Mouse (Mus musculus): Measurements from ENCODE around the gene Lrmda.

Gene Lrmda

DNA sequence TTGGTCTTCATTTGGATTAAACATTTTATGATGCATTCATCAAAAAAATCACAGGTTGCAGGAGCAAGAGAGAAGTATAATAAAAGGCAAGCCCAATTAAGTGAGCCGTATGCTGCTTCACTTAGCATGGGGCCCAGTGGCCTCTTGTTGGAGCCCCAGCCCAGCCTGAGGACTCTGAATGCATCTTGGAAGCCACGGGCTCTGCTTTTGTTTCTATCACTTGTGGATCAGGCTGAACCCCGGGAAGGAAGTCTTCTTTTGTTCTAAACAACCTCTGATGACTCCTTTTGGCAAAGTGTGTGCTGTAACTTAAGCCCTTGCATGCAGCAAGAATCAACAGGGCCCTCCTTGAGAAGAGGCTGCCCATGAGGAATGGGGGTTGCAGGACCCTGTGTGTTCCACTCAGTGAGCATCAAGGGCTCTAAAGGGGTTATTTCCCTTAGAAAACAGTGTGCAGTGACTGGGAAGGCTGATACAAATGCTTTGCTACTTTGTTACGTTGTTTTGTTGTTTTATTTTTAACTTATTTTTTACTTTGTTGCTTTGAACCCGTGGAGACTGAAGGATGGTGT, 789.2 kb downstream of the Lrmda start:
- no peak for DNase-seq

DNA sequence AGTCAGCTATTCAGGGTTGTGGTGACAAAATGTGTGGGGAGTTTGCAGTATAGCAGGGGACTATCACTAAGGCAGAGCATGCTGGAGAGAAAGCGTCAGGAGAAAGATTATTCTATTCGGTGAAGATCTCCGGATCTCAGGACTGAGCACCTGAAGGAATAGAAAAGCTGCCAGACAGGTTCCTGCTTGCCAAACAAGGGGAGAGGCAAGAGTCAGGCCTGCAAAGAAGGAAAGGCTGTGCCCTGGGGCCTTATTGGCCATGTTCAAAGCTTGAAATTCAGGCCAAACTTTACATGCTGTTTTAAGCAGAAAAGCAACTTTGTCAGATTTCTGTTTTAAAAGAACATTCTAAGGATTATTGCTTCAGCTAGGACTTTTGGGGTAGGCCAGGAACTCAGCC, 789.7 kb downstream of the Lrmda start:
- no peak for DNase-seq

DNA sequence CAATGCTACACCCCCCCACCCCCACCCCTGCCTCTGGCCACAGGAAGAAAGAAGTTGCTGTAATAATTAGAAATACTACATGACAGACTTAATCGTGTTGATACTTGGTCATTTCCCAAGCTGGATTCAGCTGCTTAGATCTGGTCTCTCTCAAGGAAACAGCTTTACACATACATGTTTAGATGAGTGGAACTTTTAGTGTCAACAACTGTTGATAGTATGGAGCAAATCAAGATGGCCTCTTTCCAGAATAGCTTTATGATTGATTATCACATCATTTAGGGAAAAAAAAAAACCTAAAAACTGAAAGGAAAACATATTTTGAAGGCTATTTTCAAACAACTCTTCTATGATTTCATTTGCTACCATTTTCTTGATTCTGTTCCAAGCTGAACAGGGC, 791.0 kb downstream of the Lrmda start:
- DNase-seq = no peak

GRCm38 (mm10) chr14:22812824-22813223, 793.3 kb downstream of the Lrmda start:
- no peak for DNase-seq

DNA sequence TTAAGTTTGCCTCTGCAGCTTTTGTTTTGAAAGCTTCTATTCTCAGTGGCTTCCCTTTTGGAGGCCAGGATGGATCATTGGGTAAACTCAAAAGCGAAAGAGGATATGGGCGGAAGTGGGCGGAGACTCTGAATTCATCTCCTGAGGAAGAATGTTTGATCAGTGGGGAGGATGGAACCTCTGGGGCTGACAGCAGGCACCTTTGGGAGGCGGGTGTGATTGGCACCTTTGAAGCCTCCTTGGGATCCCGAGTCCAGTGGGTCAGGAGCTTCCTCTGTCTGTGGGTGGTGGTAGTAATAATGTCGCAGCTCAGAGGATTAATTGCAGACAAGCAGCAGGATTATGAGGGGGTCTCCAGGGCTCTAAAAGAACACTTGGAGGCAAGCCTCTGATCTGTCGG, 793.9 kb downstream of the Lrmda start:
- no peak for DNase-seq

DNA sequence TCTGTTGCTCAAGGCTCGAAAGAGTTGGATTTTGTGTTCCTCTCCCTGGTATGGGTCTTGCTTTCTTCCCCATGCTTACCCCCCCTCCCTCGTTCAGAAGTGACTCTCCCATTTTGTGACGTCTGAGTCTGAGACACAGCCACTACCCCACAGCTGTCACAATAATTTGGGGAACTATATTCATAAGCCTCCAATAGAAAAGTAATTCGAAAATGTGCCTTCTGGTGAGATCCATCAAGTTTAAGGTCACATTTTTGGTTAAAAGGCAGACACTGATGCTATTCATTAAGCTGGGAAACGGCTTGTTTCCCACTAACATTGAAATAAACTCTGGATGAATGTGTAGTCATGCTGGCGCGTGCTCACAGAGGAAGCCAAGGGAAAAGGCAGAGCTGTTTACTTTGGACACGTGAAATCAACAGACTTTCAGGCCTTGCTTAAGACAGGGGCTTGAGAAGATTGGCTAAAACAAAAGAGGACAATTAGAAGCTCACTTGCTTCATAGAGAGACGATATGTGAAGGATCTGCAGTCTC, 795.4 kb downstream of the Lrmda start:
- DNase-seq = no peak

DNA sequence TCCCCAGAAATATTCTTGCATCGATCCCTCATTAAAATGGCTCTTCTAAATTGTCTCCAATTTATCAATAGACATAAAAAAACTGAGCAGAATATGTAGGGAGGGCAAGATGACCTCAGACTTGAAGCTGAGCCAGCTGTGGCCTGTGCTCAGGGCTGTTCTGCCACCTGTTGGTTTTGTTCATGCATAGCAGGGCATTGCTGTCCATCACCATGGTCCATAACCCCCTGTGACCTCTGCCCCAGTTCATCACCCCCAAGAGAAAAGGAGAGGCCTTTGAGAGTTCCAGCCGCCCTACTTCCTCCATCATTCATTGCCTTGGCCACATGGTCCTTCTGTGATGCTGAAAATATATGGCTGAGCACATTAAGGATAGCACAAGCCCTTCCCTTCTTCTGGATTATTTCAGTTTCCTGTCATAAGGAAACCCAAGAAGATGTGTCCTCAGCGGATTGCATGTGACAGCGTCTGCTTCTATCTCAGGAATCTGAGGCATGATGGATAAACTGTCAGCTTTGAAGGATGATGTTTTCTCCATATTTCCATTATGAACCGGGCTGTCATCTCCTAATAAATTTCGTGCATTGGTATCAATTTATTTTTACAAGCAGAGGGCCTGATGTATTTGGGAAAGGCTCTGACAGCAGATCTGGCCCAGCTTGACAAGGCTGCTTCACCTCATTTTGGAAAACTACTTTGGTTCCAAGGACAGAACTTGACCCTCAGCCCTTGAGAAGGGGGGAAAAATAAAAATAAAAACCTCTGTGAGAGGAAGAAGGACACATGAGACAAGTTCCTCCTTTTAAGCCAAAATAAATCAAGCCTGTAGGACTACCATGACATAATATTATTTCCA, 798.1 kb downstream of the Lrmda start:
- peak in 1 of 2 experiments; percentile 20 for DNase-seq

- DNase-seq = no peak
These were observed 798.7 kb downstream of the Lrmda start for GRCm38 (mm10) chr14:22818202-22818530.

DNA sequence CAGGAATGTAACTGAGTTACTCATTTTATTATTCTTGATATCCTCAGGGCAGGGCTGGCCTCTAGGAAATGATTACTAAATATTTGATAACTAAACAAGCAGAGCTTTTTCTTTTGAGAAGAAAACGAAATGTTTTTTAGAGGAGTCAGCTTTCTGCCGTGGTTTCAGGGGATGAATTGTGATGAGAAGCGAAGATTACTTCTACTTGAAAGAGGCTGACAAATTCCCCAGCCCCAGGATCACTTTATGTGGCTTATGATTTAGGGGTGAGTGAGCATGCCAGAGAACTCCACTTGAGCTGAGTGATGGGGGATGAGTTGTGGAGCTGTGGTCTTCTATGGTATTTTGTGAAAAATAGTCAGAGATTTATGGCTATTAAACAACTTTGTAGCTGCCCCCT, 803.4 kb downstream of the Lrmda start:
- no peak for DNase-seq

DNA sequence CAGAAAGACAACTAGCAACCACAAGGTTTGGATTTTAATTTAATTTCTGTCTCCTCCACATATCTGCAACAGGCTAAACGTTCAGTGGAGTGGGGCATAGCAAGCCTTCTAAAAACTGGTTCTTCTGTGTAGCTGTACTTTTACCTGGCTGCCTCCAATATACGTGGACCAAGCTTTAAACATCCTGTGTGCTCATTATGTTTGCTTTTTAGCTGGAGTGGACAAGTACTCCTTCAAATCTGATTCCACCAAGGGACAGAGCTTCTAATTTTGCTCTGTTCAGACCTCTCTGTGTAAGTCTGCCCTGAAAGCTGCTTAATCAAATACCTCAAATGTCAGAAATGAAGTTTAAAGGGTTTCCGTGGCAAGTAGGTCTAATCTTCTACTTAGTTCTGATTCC, 807.3 kb downstream of the Lrmda start:
- DNase-seq = no peak

GRCm38 (mm10) chr14:22837058-22837457, 817.5 kb downstream of the Lrmda start:
- no peak for DNase-seq

DNA sequence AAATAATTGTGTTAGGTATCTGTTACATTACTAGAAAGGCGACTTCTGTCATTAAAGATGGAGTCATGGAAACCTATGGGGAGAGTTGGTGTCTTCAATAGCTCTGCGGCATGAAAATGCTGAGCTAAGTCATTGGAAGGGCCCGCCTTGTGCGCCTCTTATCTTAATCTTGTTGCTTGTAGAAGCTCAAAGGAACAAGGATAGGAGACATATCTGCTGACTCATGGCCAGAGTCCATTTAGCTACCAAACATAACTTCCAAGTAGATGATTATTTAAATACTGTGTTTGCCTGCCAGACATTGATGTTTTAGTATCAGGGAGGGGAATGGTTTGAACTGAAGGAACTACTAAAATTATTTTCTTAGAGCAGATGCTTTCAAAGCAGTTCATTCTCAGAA, 821.6 kb downstream of the Lrmda start:
- DNase-seq = no peak

- no peak for DNase-seq
These were observed 824.5 kb downstream of the Lrmda start for GRCm38 (mm10) chr14:22844006-22844405.

DNA sequence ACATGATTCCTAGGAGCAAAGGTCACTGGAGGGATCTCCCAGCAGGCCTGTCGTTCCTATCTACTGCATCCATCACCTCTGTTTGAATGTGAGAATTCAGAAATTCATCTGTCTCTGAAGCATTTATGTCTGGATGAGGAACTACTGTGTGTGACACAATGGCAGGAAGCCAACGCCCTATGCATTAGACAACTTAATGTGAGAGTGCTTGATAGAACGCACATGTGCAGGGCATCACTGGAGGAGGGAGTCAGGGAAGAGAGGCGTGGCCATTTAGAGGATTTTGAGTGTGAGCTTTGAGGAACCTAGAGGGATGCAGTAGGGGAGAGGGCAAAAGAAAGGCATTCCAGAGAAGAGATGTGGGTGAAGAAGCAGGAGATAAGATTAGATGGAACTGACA, 825.9 kb downstream of the Lrmda start:
- no peak for DNase-seq

- no peak for DNase-seq
These were observed 827.7 kb downstream of the Lrmda start for GRCm38 (mm10) chr14:22847011-22847786.

DNA sequence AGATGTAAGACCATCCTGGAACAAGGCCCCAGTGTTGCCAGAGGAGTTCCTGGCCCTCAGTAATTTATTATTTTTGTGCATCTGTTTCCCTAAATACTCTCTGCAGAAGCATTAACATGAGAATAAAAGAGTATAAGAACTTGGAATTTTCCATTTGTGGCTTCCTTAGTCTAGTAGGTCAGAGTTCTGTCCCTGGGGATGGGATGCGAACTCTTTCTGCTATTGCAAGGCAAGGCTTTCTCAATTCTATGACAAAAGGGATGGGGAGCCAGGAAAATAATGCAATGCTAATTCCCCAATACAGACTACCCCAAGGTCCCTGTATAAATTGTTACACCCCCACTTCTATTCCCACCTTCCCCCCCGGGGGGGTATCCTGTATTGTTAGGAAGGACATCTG, 829.6 kb downstream of the Lrmda start:
- DNase-seq = no peak

DNA sequence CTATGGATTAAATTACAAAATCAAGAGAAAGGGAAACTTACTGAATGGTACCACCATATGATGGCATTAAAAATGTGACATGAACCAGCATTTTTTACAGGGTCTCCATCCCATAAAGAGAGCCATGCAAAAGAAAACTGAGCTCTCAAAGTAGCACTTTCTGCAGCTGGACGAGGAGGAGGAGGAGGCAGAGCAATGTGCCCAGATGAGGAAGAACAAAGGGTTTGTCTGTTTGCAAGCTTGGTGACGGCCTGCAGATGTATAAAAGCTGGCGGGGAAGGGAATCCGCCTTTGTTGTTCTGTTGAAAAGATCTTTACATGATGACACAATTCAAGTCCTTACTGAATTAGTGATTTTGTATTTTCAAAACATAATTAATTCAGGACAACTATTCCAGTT, 841.1 kb downstream of the Lrmda start:
- no peak for DNase-seq

DNA sequence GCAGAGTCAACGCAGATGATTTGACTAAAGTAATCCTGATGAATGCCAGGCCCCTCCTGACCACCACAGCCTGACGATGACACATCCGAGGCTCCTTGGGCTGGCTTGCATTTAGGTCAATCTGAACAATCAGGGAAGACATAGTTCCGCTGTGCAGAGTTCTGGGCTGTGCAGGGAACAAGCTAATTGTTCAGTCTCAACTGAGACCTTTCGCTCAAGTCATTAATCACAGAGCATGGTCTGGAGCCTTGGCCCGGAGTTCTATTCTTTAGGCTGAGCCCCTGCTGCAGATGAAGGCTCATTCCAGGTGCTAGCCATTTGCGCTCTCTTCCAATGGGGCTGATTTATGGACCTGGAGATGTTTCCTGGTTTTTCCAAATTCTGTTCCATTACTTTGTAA, 844.6 kb downstream of the Lrmda start:
- DNase-seq = no peak

GRCm38 (mm10) chr14:22874584-22874983, 855.1 kb downstream of the Lrmda start:
- no peak for DNase-seq

DNA sequence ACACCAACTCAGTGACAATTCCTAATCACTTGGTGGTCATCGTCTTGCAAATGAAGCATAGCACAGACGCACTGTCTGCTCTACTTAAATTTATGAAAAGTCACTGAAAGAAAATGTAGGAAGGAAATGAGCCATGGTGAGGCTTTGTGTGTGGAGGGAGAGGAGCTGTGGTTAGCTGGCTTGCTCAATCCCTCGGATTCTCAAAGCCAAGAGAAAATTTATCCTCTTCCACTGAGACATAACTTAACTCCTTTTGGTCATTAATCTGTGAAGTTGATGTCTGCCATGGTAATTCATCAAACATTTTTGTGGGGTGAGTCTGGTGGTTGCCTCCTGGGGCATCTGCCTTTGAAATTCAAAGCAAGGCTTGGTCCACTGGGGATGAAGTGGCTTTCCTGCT, 867.7 kb downstream of the Lrmda start:
- no peak for DNase-seq

DNA sequence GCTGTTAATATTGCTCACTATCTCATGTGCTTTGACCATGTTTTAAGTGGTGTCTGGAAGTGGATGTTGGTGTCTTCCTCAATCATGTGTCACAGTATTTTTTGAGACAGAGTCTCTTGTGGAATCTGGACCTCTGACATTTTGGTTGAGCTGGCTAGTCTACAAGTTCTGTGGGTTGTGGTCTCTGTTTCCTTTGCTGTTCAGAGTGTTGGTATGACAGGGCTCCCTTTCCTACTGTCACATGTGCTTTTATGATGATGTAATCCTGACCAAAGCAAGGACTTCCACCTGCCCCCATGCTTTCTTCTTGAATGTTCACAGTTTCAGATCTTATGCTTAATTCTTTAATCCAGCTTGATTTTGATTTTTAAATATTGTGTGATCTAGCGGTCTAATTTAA, 879.8 kb downstream of the Lrmda start:
- no peak for DNase-seq

DNA sequence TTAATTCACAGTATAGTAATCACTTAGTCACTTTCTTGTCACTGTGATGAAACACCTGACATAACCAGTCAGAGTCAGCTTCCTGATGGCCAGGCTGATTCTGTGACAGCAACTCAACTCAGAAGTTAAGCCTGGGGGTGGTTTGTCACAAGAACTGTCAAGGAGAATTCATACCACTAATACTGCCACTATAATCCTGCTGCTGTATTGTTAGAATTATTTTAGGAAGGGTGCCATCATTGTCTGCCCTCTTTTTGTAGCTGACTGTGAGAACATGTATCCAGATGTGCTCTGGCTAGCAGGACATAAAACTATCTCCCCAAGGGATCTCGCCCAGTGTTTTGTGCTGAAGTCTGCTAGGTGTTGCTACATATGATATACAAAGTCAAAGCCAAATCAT, 882.6 kb downstream of the Lrmda start:
- no peak for DNase-seq

DNA sequence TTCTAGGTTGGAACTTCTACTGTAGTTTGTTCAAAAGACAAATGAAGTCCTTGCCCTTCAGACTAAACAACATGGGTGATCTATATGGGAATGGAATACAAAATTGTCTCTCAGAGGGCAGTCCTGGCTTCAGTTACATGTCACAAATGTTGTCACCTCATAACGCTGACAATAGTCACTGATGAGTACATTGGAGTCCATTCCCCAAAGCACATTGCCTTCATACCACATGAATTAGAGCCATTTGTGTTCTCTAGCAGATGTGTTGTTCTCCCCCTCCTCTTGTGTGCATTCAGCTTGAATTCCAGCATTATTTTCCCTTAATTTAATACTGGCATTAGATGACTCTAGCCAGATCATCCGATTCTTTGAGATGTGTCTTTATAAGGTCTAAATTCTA, 883.4 kb downstream of the Lrmda start:
- no peak for DNase-seq

All from cerebellum, postnatal 25 days (tissue).